In the genomic region with DNA sequence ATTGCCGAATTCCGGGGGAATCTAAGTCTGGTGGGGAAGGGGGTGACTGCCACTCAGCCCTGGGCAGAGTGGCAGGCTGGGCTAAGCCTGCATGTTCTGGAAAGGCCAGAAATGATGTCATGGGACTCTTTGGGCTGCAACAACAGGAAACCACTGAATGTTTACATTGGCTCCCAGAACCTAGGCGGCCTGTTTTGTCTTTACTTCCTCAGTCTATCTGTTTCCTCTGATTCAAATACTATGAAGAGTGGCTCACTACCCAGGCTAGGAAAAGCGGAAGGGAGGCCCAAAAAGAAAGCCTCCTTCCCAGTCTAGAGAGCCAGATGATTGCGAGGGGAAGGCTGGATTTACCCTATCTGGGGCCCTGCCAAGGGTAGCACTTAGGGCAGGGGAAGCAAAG, we compare ENCODE assay signal across 9 mouse cellular contexts.
DNase-seq lines count a peak whose midpoint lies in the region; ATAC-seq and TF ChIP-seq lines count a peak whose summit lies in the region.
"Had no signal": no experiment of that assay in that cellular context is flagged by ENCODE, and none has a peak within 500 bp of the region (broad histone marks: within the 10 kb centered on the region; RNA-seq: fewer than 3 reads in every experiment).

No protein-coding gene starts in this region.

- TF ChIP-seq EP300 in heart, postnatal 0 days (IDR thresholded peaks at IDR 0.05; ENCODE audit: low read depth): peak; percentile 54; the same call in 1 of the 2 replicates
- no peak for TF ChIP-seq EP300 in liver, postnatal 0 days (IDR thresholded peaks at IDR 0.05; ENCODE audit: low read depth)

- no peaks in the 10 kb centered on the region for H3K4me1 ChIP-seq in intestine, embryonic 15.5 days (replicated peaks)
- no peaks in the 10 kb centered on the region for H3K4me1 ChIP-seq in intestine, postnatal 0 days (replicated peaks; ENCODE audit: control insufficient read depth, insufficient read depth, low read length)
- peaks cover 28% of the 10 kb centered on the region for H3K4me1 ChIP-seq in bone marrow macrophage, adult 2 months (ENCODE audit: control insufficient read depth, insufficient read depth, low read length)
- H3K4me1 ChIP-seq in heart, postnatal 0 days (ENCODE audit: control insufficient read depth, insufficient read depth): no peaks in the 10 kb centered on the region
- no peaks in the 10 kb centered on the region for H3K4me1 ChIP-seq in liver, postnatal 0 days (ENCODE audit: insufficient read depth)

- no peak for TF ChIP-seq CTCF in intestine, postnatal 0 days (IDR thresholded peaks at IDR 0.05; ENCODE audit: low read depth)
- no peak for TF ChIP-seq CTCF in bone marrow macrophage, adult 2 months (IDR thresholded peaks at IDR 0.05; ENCODE audit: low read depth, low read length)
- no peak for TF ChIP-seq CTCF in heart, postnatal 0 days (IDR thresholded peaks at IDR 0.05; ENCODE audit: low read depth)
- TF ChIP-seq CTCF in liver, postnatal 0 days (IDR thresholded peaks at IDR 0.05; ENCODE audit: low read depth): no peak

- no peak overlapping the region for H3K9ac ChIP-seq in intestine, embryonic 15.5 days
- H3K9ac ChIP-seq in intestine, postnatal 0 days (ENCODE audit: low read depth, low read length): no peak overlapping the region
- no peak overlapping the region for H3K9ac ChIP-seq in heart, postnatal 0 days (replicated peaks; ENCODE audit: low read depth, low read length)
- no peak overlapping the region for H3K9ac ChIP-seq in liver, postnatal 0 days (replicated peaks)

- TF ChIP-seq POLR2A in bone marrow macrophage, adult 2 months (IDR thresholded peaks at IDR 0.05; ENCODE audit: borderline replicate concordance, low read depth, low read length): no peak

- H3K36me3 ChIP-seq in intestine, embryonic 15.5 days: no peaks in the 10 kb centered on the region
- H3K36me3 ChIP-seq in intestine, postnatal 0 days (ENCODE audit: control insufficient read depth, insufficient read depth): no peaks in the 10 kb centered on the region
- H3K36me3 ChIP-seq in heart, postnatal 0 days (replicated peaks; ENCODE audit: control insufficient read depth, insufficient read depth, low read length): no peaks in the 10 kb centered on the region
- H3K36me3 ChIP-seq in liver, postnatal 0 days (replicated peaks; ENCODE audit: insufficient read depth, low read length): no peaks in the 10 kb centered on the region
- H3K36me3 ChIP-seq: G1E had no signal

- H3K9me3 ChIP-seq in intestine, embryonic 15.5 days: no peaks in the 10 kb centered on the region
- H3K9me3 ChIP-seq in intestine, postnatal 0 days (ENCODE audit: control insufficient read depth): no peaks in the 10 kb centered on the region
- no peaks in the 10 kb centered on the region for H3K9me3 ChIP-seq in heart, postnatal 0 days (replicated peaks; ENCODE audit: control insufficient read depth, low read length)
- no peaks in the 10 kb centered on the region for H3K9me3 ChIP-seq in liver, postnatal 0 days (ENCODE audit: low read length)
- H3K9me3 ChIP-seq: G1E had no signal

- peak; percentile 57 for DNase-seq in heart, postnatal 0 days (ENCODE audit: low spot score)
- DNase-seq in liver, postnatal 0 days: peak; percentile 10
- no peak for DNase-seq in retina, postnatal 1 day
- DNase-seq in frontal cortex, adult 2 months (ENCODE audit: extremely low spot score in 1 of 2, low spot score in 1 of 2): no peak
- DNase-seq in cerebellum, adult 18-20 months: no peak

- WGBS in intestine, embryonic 15.5 days: 55% methylated on average over 5 of the region's 5 CpGs
- WGBS in intestine, postnatal 0 days: 67% methylated on average over 5 of the region's 5 CpGs
- WGBS in heart, postnatal 0 days: 41% methylated on average over 5 of the region's 5 CpGs
- 41% methylated on average over 5 of the region's 5 CpGs for WGBS in liver, postnatal 0 days (ENCODE audit: insufficient replicate concordance)

- no peaks in the 10 kb centered on the region; the same call in 1 of the 2 replicates for H3K27me3 ChIP-seq in intestine, embryonic 15.5 days (replicated peaks)
- no peaks in the 10 kb centered on the region for H3K27me3 ChIP-seq in intestine, postnatal 0 days (replicated peaks; ENCODE audit: control insufficient read depth, insufficient read depth, low read length)
- H3K27me3 ChIP-seq in heart, postnatal 0 days (ENCODE audit: control insufficient read depth, insufficient read depth, low read length): no peaks in the 10 kb centered on the region
- no peaks in the 10 kb centered on the region; the same call in 1 of the 2 replicates for H3K27me3 ChIP-seq in liver, postnatal 0 days (ENCODE audit: insufficient read depth, low read length)

- H3K27ac ChIP-seq in intestine, embryonic 15.5 days: no peak overlapping the region
- H3K27ac ChIP-seq in intestine, postnatal 0 days (ENCODE audit: low read depth, low read length): no peak overlapping the region
- H3K27ac ChIP-seq in bone marrow macrophage, adult 2 months (ENCODE audit: insufficient read depth, low read depth, low read length): peak overlapping the region; percentile 71
- H3K27ac ChIP-seq in heart, postnatal 0 days (ENCODE audit: low read depth): peak overlapping the region; percentile 86
- H3K27ac ChIP-seq in liver, postnatal 0 days (ENCODE audit: low read depth): 0 out of 2 replicates have a peak overlapping the region, but pooled peaks have one; percentile 22

- no peak overlapping the region for H3K4me3 ChIP-seq in intestine, embryonic 15.5 days (replicated peaks)
- H3K4me3 ChIP-seq in intestine, postnatal 0 days (ENCODE audit: low read depth, low read length): no peak overlapping the region
- H3K4me3 ChIP-seq in bone marrow macrophage, adult 2 months (ENCODE audit: insufficient read depth, low read length): no peak overlapping the region
- no peak overlapping the region for H3K4me3 ChIP-seq in heart, postnatal 0 days (ENCODE audit: low read depth, low read length)
- no peak overlapping the region for H3K4me3 ChIP-seq in liver, postnatal 0 days (ENCODE audit: low read depth, low read length)

- no peak overlapping the region for H3K4me2 ChIP-seq in intestine, embryonic 15.5 days (replicated peaks)
- no peak overlapping the region for H3K4me2 ChIP-seq in intestine, postnatal 0 days (replicated peaks; ENCODE audit: low read depth)
- H3K4me2 ChIP-seq in heart, postnatal 0 days (ENCODE audit: low read depth, low read length): no peak overlapping the region
- H3K4me2 ChIP-seq in liver, postnatal 0 days (ENCODE audit: low read depth, low read length): no peak overlapping the region

- ATAC-seq in intestine, embryonic 15.5 days: peak; percentile 34; the same call in 1 of the 2 replicates
- no peak for ATAC-seq in intestine, postnatal 0 days
- peak; percentile 87 for ATAC-seq in heart, postnatal 0 days (ENCODE audit: insufficient read depth, low read depth)
- ATAC-seq in liver, postnatal 0 days: peak; percentile 68

Comparison
In these comparisons a context has a peak if more than half of its experiments do, and no peak if none do; other contexts are left out.
1. H3K27ac ChIP-seq: peak in bone marrow macrophage, adult 2 months (single experiment), heart, postnatal 0 days (single experiment) and liver, postnatal 0 days (single experiment); none in intestine, embryonic 15.5 days (single experiment) and intestine, postnatal 0 days (single experiment).
2. DNase-seq: peak in heart, postnatal 0 days (single experiment) and liver, postnatal 0 days (single experiment); none in retina, postnatal 1 day (single experiment), frontal cortex, adult 2 months (0 of 2) and cerebellum, adult 18-20 months (0 of 2).